Mouse (Mus musculus) ovary, postnatal 10 days (tissue): Measurements from ENCODE around the gene Ankk1.

ENCODE experiments used
- DNase-seq: peaks from one replicate; pipeline ENCODE4 v3.0.0; 2022; ENCODE audit warnings: low spot score

Ankk1 gene

GRCm38 (mm10) chr9:49426921-49427320 is at the start of gene Ankk1:
Ankk1 (minus strand) TSS chr9:49427021.
- DNase-seq = no peak

GRCm38 (mm10) chr9:49472126-49472525 is 45.3 kb upstream of the Ankk1 start:
- no peak for DNase-seq

- DNase-seq = no peak
Observed at GRCm38 (mm10) chr9:49470946-49471345, 44.1 kb upstream of the Ankk1 start.

GRCm38 (mm10) chr9:49470006-49470405 is 43.2 kb upstream of the Ankk1 start:
- no peak for DNase-seq

- DNase-seq = no peak
Observed at GRCm38 (mm10) chr9:49456136-49456535, 29.3 kb upstream of the Ankk1 start.

GRCm38 (mm10) chr9:49452396-49452795 is 25.6 kb upstream of the Ankk1 start:
- no peak for DNase-seq

GRCm38 (mm10) chr9:49450491-49450890 is 23.7 kb upstream of the Ankk1 start:
- no peak for DNase-seq

GRCm38 (mm10) chr9:49442621-49443020 is 15.8 kb upstream of the Ankk1 start:
- DNase-seq = no peak

GRCm38 (mm10) chr9:49427478-49427877 is 657 bp upstream of the Ankk1 start:
- DNase-seq = no peak

- no peak for DNase-seq
Observed at GRCm38 (mm10) chr9:49425585-49425984, 1.2 kb downstream of the Ankk1 start.

- no peak for DNase-seq
Observed at GRCm38 (mm10) chr9:49423866-49424265, 3.0 kb downstream of the Ankk1 start.

- no peak for DNase-seq
Observed at GRCm38 (mm10) chr9:49410621-49411020, 16.2 kb downstream of the Ankk1 start.

GRCm38 (mm10) chr9:49407028-49407427 is 19.8 kb downstream of the Ankk1 start:
- no peak for DNase-seq

- DNase-seq = no peak
Observed at GRCm38 (mm10) chr9:49403711-49404110, 23.1 kb downstream of the Ankk1 start.

GRCm38 (mm10) chr9:49396006-49396405 is 30.8 kb downstream of the Ankk1 start:
- no peak for DNase-seq

GRCm38 (mm10) chr9:49392242-49392641 is 34.6 kb downstream of the Ankk1 start:
- DNase-seq = no peak

GRCm38 (mm10) chr9:49386119-49386518 is 40.7 kb downstream of the Ankk1 start:
- no peak for DNase-seq

- no peak for DNase-seq
Observed at GRCm38 (mm10) chr9:49385301-49385700, 41.5 kb downstream of the Ankk1 start.

GRCm38 (mm10) chr9:49384855-49385254 is 42.0 kb downstream of the Ankk1 start:
- DNase-seq = no peak

- no peak for DNase-seq
Observed at GRCm38 (mm10) chr9:49384041-49384440, 42.8 kb downstream of the Ankk1 start.

GRCm38 (mm10) chr9:49379962-49380361 is 46.9 kb downstream of the Ankk1 start:
- no peak for DNase-seq

GRCm38 (mm10) chr9:49373946-49374345 is 52.9 kb downstream of the Ankk1 start:
- DNase-seq = no peak

GRCm38 (mm10) chr9:49365763-49366162 is 61.1 kb downstream of the Ankk1 start:
- no peak for DNase-seq
